Mouse (Mus musculus): ENCODE data around the gene Rassf10. TPM values are rescaled to one million over a fixed set of nuclear protein-coding genes. Genes with fewer than 3 reads are reported as not detected.
"Not testable (repeated sequence)": the region's sequence is repeated elsewhere in the genome, so short reads cannot be mapped to it uniquely, and the experiment has no call there.

Rassf10 gene
- total RNA-seq (2021): 1 to 10 TPM in 1 of 2 experiments, under 1 TPM in 1; 0.96 to 1.0 TPM
- long read RNA-seq, experiment 1: 0 reads
- long read RNA-seq, experiment 2, partial matches to known transcripts: 0 of 4 reads
- long read RNA-seq, experiment 2, other reads (novel, unspliced or antisense): 0 of 4 reads

GRCm38 (mm10) chr7:112953777-112954291 lies at the start of gene Rassf10:
Gene Rassf10, plus strand, starts transcription at chr7:112953962.
- no peak within 1 kb of the TSS for H3K27ac ChIP-seq
- peak within 1 kb of the TSS; percentile 47 for H3K4me3 ChIP-seq
- peak; percentile 13 to 14 for DNase-seq (ENCODE audit: low spot score in 2 of 2)
- TF ChIP-seq CTCF (conservative IDR thresholded peaks at IDR 0.05): no peak

- no peak for TF ChIP-seq CTCF (conservative IDR thresholded peaks at IDR 0.05)
- no peak for DNase-seq (ENCODE audit: low spot score in 2 of 2)
- Histone ChIP-seq H3K4me3 (no peak overlapping the region), H3K27ac (no peak overlapping the region)
Measured at GRCm38 (mm10) chr7:112906848-112907247, 46.9 kb upstream of the Rassf10 start.

- no peak for TF ChIP-seq CTCF (conservative IDR thresholded peaks at IDR 0.05)
- Histone ChIP-seq H3K4me3 (no peak overlapping the region), H3K27ac (no peak overlapping the region)
- DNase-seq (ENCODE audit: low spot score in 2 of 2): no peak
Measured at GRCm38 (mm10) chr7:112907468-112907867, 46.3 kb upstream of the Rassf10 start.

- Histone ChIP-seq H3K27ac (no peak overlapping the region), H3K4me3 (no peak overlapping the region)
- DNase-seq (ENCODE audit: low spot score in 2 of 2): no peak
- no peak for TF ChIP-seq CTCF (conservative IDR thresholded peaks at IDR 0.05)
Measured at GRCm38 (mm10) chr7:112909164-112909563, 44.6 kb upstream of the Rassf10 start.

GRCm38 (mm10) chr7:112912969-112913368 lies 40.8 kb upstream of the Rassf10 start:
- H3K4me3 ChIP-seq: no peak overlapping the region
- no peak for DNase-seq (ENCODE audit: low spot score in 2 of 2)
- TF ChIP-seq CTCF (conservative IDR thresholded peaks at IDR 0.05): no peak
- no peak overlapping the region for H3K27ac ChIP-seq

GRCm38 (mm10) chr7:112915571-112915970 lies 38.2 kb upstream of the Rassf10 start:
- peak overlapping the region; percentile 87 for H3K27ac ChIP-seq
- TF ChIP-seq CTCF (conservative IDR thresholded peaks at IDR 0.05): no peak
- H3K4me3 ChIP-seq: no peak overlapping the region
- peak; percentile 53 to 70 for DNase-seq (ENCODE audit: low spot score in 2 of 2)

- TF ChIP-seq CTCF (conservative IDR thresholded peaks at IDR 0.05): no peak
- DNase-seq (ENCODE audit: low spot score in 2 of 2): no peak
Measured at GRCm38 (mm10) chr7:112917613-112918278, 36.0 kb upstream of the Rassf10 start.

GRCm38 (mm10) chr7:112918279-112918991 lies 35.3 kb upstream of the Rassf10 start:
- Histone ChIP-seq H3K4me3 (peak overlapping the region; percentile 32), H3K27ac (peak overlapping the region; percentile 86)
- no peak for DNase-seq (ENCODE audit: low spot score in 2 of 2)
- TF ChIP-seq CTCF (conservative IDR thresholded peaks at IDR 0.05): no peak

More at GRCm38 (mm10) chr7:112917613-112918278, 36.0 kb upstream of the Rassf10 start:
- Histone ChIP-seq H3K27ac (peak overlapping the region; percentile 86), H3K4me3 (no peak overlapping the region)

GRCm38 (mm10) chr7:112919845-112920244 lies 33.9 kb upstream of the Rassf10 start:
- TF ChIP-seq CTCF (conservative IDR thresholded peaks at IDR 0.05): peak; percentile 93
- Histone ChIP-seq H3K27ac (no peak overlapping the region; the same call in 1 of the 2 replicates), H3K4me3 (no peak overlapping the region)
- peak; percentile 39 to 63 for DNase-seq (ENCODE audit: low spot score in 2 of 2)

- Histone ChIP-seq H3K4me3 (no peak overlapping the region), H3K27ac (no peak overlapping the region)
- no peak for DNase-seq (ENCODE audit: low spot score in 2 of 2)
- no peak for TF ChIP-seq CTCF (conservative IDR thresholded peaks at IDR 0.05)
Measured at GRCm38 (mm10) chr7:112922801-112923200, 31.0 kb upstream of the Rassf10 start.

- Histone ChIP-seq H3K27ac (no peak overlapping the region), H3K4me3 (no peak overlapping the region)
- no peak for TF ChIP-seq CTCF (conservative IDR thresholded peaks at IDR 0.05)
- DNase-seq (ENCODE audit: low spot score in 2 of 2): no peak
Measured at GRCm38 (mm10) chr7:112923712-112924111, 30.1 kb upstream of the Rassf10 start.

GRCm38 (mm10) chr7:112930669-112931068 lies 23.1 kb upstream of the Rassf10 start:
- Histone ChIP-seq H3K27ac (no peak overlapping the region), H3K4me3 (no peak overlapping the region)
- TF ChIP-seq CTCF (conservative IDR thresholded peaks at IDR 0.05): no peak
- no peak for DNase-seq (ENCODE audit: low spot score in 2 of 2)

GRCm38 (mm10) chr7:112935876-112936275 lies 17.9 kb upstream of the Rassf10 start:
- DNase-seq (ENCODE audit: low spot score in 2 of 2); H3K27ac ChIP-seq: not testable (repeated sequence)

More at GRCm38 (mm10) chr7:112935876-112936275, 17.9 kb upstream of the Rassf10 start:
- H3K4me3 ChIP-seq: not testable (repeated sequence)
